Mouse (Mus musculus) urinary bladder, postnatal 25 days (tissue): ENCODE results near the gene Gm14410.
"Not testable (repeated sequence)": the region's sequence is repeated elsewhere in the genome, so short reads cannot be mapped to it uniquely, and the experiment has no call there.

Experiments
- DNase-seq: peaks from one replicate; pipeline ENCODE4 v3.0.0; 2022; ENCODE audit warnings: low spot score

Gm14410 gene

GRCm38 (mm10) chr2:177206341-177206740 lies at the start of gene Gm14410:
TSS of gene Gm14410 (minus strand) at chr2:177206421.
- DNase-seq = peak; percentile 57

GRCm38 (mm10) chr2:177247449-177247848 lies 41.2 kb upstream of the Gm14410 start:
- not testable (repeated sequence) for DNase-seq

- DNase-seq = not testable (repeated sequence)
Observed at GRCm38 (mm10) chr2:177230461-177230860, 24.2 kb upstream of the Gm14410 start.

GRCm38 (mm10) chr2:177172749-177173148 lies 33.5 kb downstream of the Gm14410 start:
- DNase-seq = not testable (repeated sequence)
